Mouse (Mus musculus): ENCODE results near the gene Sec61a2. TPM values are rescaled to one million over a fixed set of nuclear protein-coding genes. Genes with fewer than 3 reads are reported as not detected.

Gene Sec61a2
- total and polyA plus RNA-seq, 3 experiments = 20.8 to 53.5 (median 44.6) TPM

- Histone ChIP-seq H3K4me2 (ENCODE audit: insufficient read depth, low read depth, poor library complexity, severe bottlenecking) (no peak overlapping the region), H3K27ac (ENCODE audit: insufficient read depth, low read depth) (no peak overlapping the region), H3K4me3 (replicated peaks in 1 of 3; ENCODE audit: low read depth in 2 of 3, low read length in 2 of 3, poor library complexity in 1 of 3) (no peak overlapping the region), H3K79me2 (replicated peaks; ENCODE audit: control insufficient read depth, extremely low read depth, insufficient read depth, poor library complexity, severe bottlenecking) (peaks cover 19% of the 10 kb centered on the region), H3K4me1 (ENCODE audit: control insufficient read depth in 1 of 2, insufficient read depth in 2 of 2) (peaks cover 3 to 18% of the 10 kb centered on the region in 2 experiments; a peak in 2 of 4 replicates), H3K9me3 (replicated peaks; ENCODE audit: low read length) (no peaks in the 10 kb centered on the region), H3K9ac (ENCODE audit: insufficient read depth, low read depth) (no peak overlapping the region), H3K36me3 (replicated peaks in 1 of 2; ENCODE audit: control insufficient read depth in 1 of 2, insufficient read depth in 1 of 2, low read length in 1 of 2) (peaks cover 51 to 77% of the 10 kb centered on the region in 2 experiments), H3K27me3 (replicated peaks) (no peaks in the 10 kb centered on the region)
- in situ Hi-C loops (cut with MboI; ENCODE audit: low pct_ligation_motif_present, low pct_unique_long_range_greater_than_20kb, low sequenced_read_pairs) = no loop called here
- dilution Hi-C loops (cut with MboI; ENCODE audit: extremely low pct_ligation_motif_present, extremely low pct_unique_long_range_greater_than_20kb, low sequenced_read_pairs) = no loop called here
- DNase-seq (ENCODE audit: extremely low read depth) = no peak
- TF ChIP-seq CHD1 (IDR thresholded peaks at IDR 0.05; ENCODE audit: low read depth, low read length) = no peak
- TF ChIP-seq ELF1 (IDR thresholded peaks at IDR 0.05; ENCODE audit: low read depth, low read length) = no peak
- no peak for TF ChIP-seq JUN (IDR thresholded peaks at IDR 0.05; ENCODE audit: insufficient read depth, low read depth, low read length)
- no peak for TF ChIP-seq USF1 (IDR thresholded peaks at IDR 0.05; ENCODE audit: low read depth, low read length)
Observed at GRCm38 (mm10) chr2:5888865-5889264, 6.4 kb downstream of the Sec61a2 start.

- TF ChIP-seq IRF4 (IDR thresholded peaks at IDR 0.05; ENCODE audit: low read depth, low read length) (no peak), TCF12 (IDR thresholded peaks at IDR 0.05; ENCODE audit: low read depth, low read length) (no peak), MAFK (IDR thresholded peaks at IDR 0.05; ENCODE audit: insufficient replicate concordance, low read length) (no peak), KAT2A (IDR thresholded peaks at IDR 0.05; ENCODE audit: insufficient replicate concordance, low read length) (no peak), MYC (IDR thresholded peaks at IDR 0.05; ENCODE audit: low read depth, low read length) (no peak), SIN3A (IDR thresholded peaks at IDR 0.05; ENCODE audit: low read length) (no peak), JUND (conservative IDR thresholded peaks at IDR 0.05; ENCODE audit: low read depth, low read length) (no peak), SMC3 (IDR thresholded peaks at IDR 0.05; ENCODE audit: low read depth, low read length) (no peak), UBTF (IDR thresholded peaks at IDR 0.05; ENCODE audit: low read depth, low read length) (no peak), MXI1 (IDR thresholded peaks at IDR 0.05; ENCODE audit: low read depth, low read length) (no peak), RAD21 (IDR thresholded peaks at IDR 0.05; ENCODE audit: low read depth, low read length) (no peak), ETS1 (conservative IDR thresholded peaks at IDR 0.05; ENCODE audit: low read depth, low read length) (no peak), RCOR1 (conservative IDR thresholded peaks at IDR 0.05; ENCODE audit: low read depth, low read length) (no peak), ELF1 (IDR thresholded peaks at IDR 0.05; ENCODE audit: low read depth, low read length) (no peak), USF1 (IDR thresholded peaks at IDR 0.05; ENCODE audit: low read depth, low read length) (no peak), ZKSCAN1 (IDR thresholded peaks at IDR 0.05; ENCODE audit: borderline replicate concordance, low read depth, low read length) (no peak), CHD2 (IDR thresholded peaks at IDR 0.05; ENCODE audit: low read length) (no peak), MAX (IDR thresholded peaks at IDR 0.05; ENCODE audit: low read length) (no peak)
- in situ Hi-C loops (cut with MboI; ENCODE audit: low pct_ligation_motif_present, low pct_unique_long_range_greater_than_20kb, low sequenced_read_pairs) (no loop called here), dilution Hi-C loops (cut with MboI; ENCODE audit: extremely low pct_ligation_motif_present, extremely low pct_unique_long_range_greater_than_20kb, low sequenced_read_pairs) (no loop called here)
- Histone ChIP-seq H3K4me3 (replicated peaks in 1 of 3; ENCODE audit: low read depth in 2 of 3, low read length in 2 of 3, poor library complexity in 1 of 3) (no peak overlapping the region), H3K4me2 (ENCODE audit: insufficient read depth, low read depth, poor library complexity, severe bottlenecking) (no peak overlapping the region), H3K79me2 (replicated peaks; ENCODE audit: control insufficient read depth, extremely low read depth, insufficient read depth, poor library complexity, severe bottlenecking) (no peaks in the 10 kb centered on the region), H3K4me1 (ENCODE audit: control insufficient read depth in 1 of 2, insufficient read depth in 2 of 2) (no peaks in the 10 kb centered on the region), H3K36me3 (replicated peaks in 1 of 2; ENCODE audit: control insufficient read depth in 1 of 2, insufficient read depth in 1 of 2, low read length in 1 of 2) (peaks cover 69 to 88% of the 10 kb centered on the region in 2 experiments), H3K9me3 (replicated peaks; ENCODE audit: low read length) (no peaks in the 10 kb centered on the region), H3K9ac (ENCODE audit: insufficient read depth, low read depth) (no peak overlapping the region), H3K27me3 (replicated peaks) (no peaks in the 10 kb centered on the region), H3K27ac (ENCODE audit: insufficient read depth, low read depth) (no peak overlapping the region)
- DNase-seq (ENCODE audit: extremely low read depth) = no peak
Observed at GRCm38 (mm10) chr2:5877446-5877845, 17.8 kb downstream of the Sec61a2 start.

Data from CH12.LX (cell line).